Mouse (Mus musculus): ENCODE results near the gene Troap. TPM values are rescaled to one million over a fixed set of nuclear protein-coding genes. Genes with fewer than 3 reads are reported as not detected.
A peak's percentile ranks its signal among the peaks of the same experiment; 100 is the strongest.

The Troap gene
- polyA plus RNA-seq, 1 experiment from 2014 or later = 53.1 TPM

GRCm38 (mm10) chr15:99129956-99130910 is 55.9 kb downstream of the Troap start:
- 69% methylated on average over 22 of the region's 22 CpGs for WGBS
- H3K9me3 ChIP-seq = no peaks in the 10 kb centered on the region
- no peak for DNase-seq (ENCODE audit: extremely low spot score, low spot score)
- H3K36me3 ChIP-seq (replicated peaks) = peaks cover 51% of the 10 kb centered on the region
- peaks cover 47% of the 10 kb centered on the region for H3K4me1 ChIP-seq
- peak overlapping the region; percentile 8; the same call in 1 of the 2 replicates for H3K4me3 ChIP-seq
- peak overlapping the region; percentile 77 for H3K27ac ChIP-seq
- peaks cover 1% of the 10 kb centered on the region; the same call in 1 of the 2 replicates for H3K27me3 ChIP-seq (ENCODE audit: poor library complexity, severe bottlenecking)

Small RNA genes within 50 kb of the gene (microRNA-seq; reads per million reads assigned to microRNA genes)
- 0.90 reads per million for gene Mir6960

Other genes with a start within 250 kb of the Troap start
- gene Prkag1, start 243.1 kb upstream of the Troap start, polyA plus RNA-seq (2016; fragmentation: Nextera tagmentation; extraction: Ambion mirVana) = 90.4 and 93.5 TPM in 2 replicates
- gene Kmt2d, start 203.4 kb upstream of the Troap start, polyA plus RNA-seq (2016; fragmentation: Nextera tagmentation; extraction: Ambion mirVana) = 10.8 and 11.8 TPM in 2 replicates
- 22.2 and 25.9 TPM in 2 replicates for gene Rhebl1, start 180.0 kb upstream of the Troap start, polyA plus RNA-seq (2016; fragmentation: Nextera tagmentation; extraction: Ambion mirVana)
- gene Dhh, start 176.0 kb upstream of the Troap start, polyA plus RNA-seq (2016; fragmentation: Nextera tagmentation; extraction: Ambion mirVana) = 0.24 and 0.48 TPM in 2 replicates
- 23.9 and 25.3 TPM in 2 replicates for gene Lmbr1l, start 156.3 kb upstream of the Troap start, polyA plus RNA-seq (2016; fragmentation: Nextera tagmentation; extraction: Ambion mirVana)
- 2,760 and 2,766 TPM in 2 replicates for gene Tuba1b, start 140.0 kb upstream of the Troap start, polyA plus RNA-seq (2016; fragmentation: Nextera tagmentation; extraction: Ambion mirVana)
- not detected in 2 replicates for gene Gm49450, start 121.0 kb upstream of the Troap start, polyA plus RNA-seq (2016; fragmentation: Nextera tagmentation; extraction: Ambion mirVana)
- gene Tuba1a, start 120.9 kb upstream of the Troap start, polyA plus RNA-seq (2016; fragmentation: Nextera tagmentation; extraction: Ambion mirVana) = 2,769 and 3,107 TPM in 2 replicates
- gene Tuba1c, start 44.7 kb upstream of the Troap start, polyA plus RNA-seq (2016; fragmentation: Nextera tagmentation; extraction: Ambion mirVana) = 160 and 171 TPM in 2 replicates
- gene Prph, start 19.4 kb upstream of the Troap start, polyA plus RNA-seq (2016; fragmentation: Nextera tagmentation; extraction: Ambion mirVana) = 0.20 and 0.33 TPM in 2 replicates
- gene C1ql4, start 13.2 kb downstream of the Troap start, polyA plus RNA-seq (2016; fragmentation: Nextera tagmentation; extraction: Ambion mirVana) = 0.12 TPM in 1 of 2 replicates, not detected in the other
- 1.0 and 1.2 TPM in 2 replicates for gene Dnajc22, start 18.6 kb downstream of the Troap start, polyA plus RNA-seq (2016; fragmentation: Nextera tagmentation; extraction: Ambion mirVana)
- 53.5 and 56.5 TPM in 2 replicates for gene Spats2, start 51.3 kb downstream of the Troap start, polyA plus RNA-seq (2016; fragmentation: Nextera tagmentation; extraction: Ambion mirVana)
- gene Kcnh3, start 150.3 kb downstream of the Troap start, polyA plus RNA-seq (2016; fragmentation: Nextera tagmentation; extraction: Ambion mirVana) = 0.17 TPM in 1 of 2 replicates, not detected in the other
- gene Mcrs1, start 177.4 kb downstream of the Troap start, polyA plus RNA-seq (2016; fragmentation: Nextera tagmentation; extraction: Ambion mirVana) = 192 and 203 TPM in 2 replicates
- 60.7 and 62.2 TPM in 2 replicates for gene Prpf40b, start 220.5 kb downstream of the Troap start, polyA plus RNA-seq (2016; fragmentation: Nextera tagmentation; extraction: Ambion mirVana)
- 0.11 and 0.17 TPM in 2 replicates for gene Fam186b, start 221.3 kb downstream of the Troap start, polyA plus RNA-seq (2016; fragmentation: Nextera tagmentation; extraction: Ambion mirVana)